Mouse (Mus musculus) layer of hippocampus, postnatal 10 days (tissue): ENCODE results near the gene Fgr. TPM values are rescaled to one million over a fixed set of nuclear protein-coding genes. Genes with fewer than 3 reads are reported as not detected.
A peak's percentile ranks its signal among the peaks of the same experiment; 100 is the strongest.

ENCODE experiments used
- DNase-seq, 2 experiments: peaks; one replicate each; pipeline ENCODE4 v3.0.0; 2021; ENCODE audit warnings: low spot score in 2 of 2
- total RNA-seq, 2 experiments: library from RNA; stranded (reverse); gene quantifications; 2 replicates each; pipeline ENCODE4 v1.2.3; 2021

The Fgr gene
- total RNA-seq, 2 experiments from 2014 or later, result 0.13 to 0.46 TPM

DNA sequence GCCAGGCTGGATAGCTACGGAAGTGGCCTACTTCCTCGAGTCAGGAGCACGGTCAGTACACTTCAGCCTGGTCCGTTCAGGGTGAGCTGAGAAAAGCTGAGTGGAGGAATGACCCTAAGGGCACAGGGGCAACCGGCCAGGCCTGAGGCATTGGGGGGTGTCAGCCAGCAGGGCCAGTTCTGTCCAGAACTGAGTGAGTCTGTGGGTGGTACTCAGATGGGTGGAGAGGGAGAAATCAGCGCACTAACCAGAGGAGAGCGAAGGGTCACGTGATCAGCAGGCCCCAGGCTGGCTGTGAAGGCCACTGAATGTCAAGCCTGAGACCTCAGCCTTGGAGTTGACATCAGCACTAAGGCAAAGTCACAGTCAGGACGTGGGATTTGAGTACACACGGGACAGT is 60.6 kb downstream of the Fgr start:
- DNase-seq, result no peak

DNA sequence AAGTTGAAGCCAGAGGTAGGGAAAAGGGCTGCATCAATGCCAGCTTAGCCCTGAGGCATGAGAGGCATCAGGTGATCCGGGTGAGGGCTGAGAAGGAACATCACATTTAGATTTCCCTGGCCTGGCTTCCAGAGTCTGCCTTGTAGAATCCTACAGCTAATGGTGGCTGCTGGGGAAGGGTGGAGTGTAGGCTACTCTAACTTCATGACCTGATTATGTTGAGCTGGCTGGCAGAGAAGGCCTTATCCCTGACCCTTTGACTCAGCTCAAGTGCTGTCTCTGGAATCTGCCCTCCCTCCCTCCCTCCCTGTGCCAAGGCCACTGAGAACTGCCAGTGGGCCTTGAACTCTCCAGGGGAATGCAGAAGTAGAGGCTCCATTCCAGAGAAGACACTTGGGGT is 61.6 kb downstream of the Fgr start:
- DNase-seq, result no peak

DNA sequence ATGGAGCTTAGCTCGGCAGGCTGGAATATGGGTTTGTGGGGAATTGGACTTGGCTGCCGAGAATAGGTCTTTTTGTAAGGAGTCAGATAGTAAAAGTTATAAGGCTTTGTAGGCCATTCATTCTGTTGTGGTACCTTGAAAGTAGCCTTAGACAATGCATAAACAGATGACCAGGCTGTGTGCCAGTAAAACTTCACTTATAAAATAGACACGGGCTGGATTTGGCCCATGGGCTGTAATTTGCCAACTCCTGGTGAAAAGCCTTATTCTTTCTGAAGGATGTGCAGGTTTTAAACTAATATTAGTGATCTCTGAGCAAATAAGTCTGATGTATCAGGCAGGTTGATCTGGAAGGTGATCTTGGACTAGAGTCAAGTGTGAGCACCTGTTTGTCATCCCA is 62.1 kb downstream of the Fgr start:
- DNase-seq, result no peak

DNA sequence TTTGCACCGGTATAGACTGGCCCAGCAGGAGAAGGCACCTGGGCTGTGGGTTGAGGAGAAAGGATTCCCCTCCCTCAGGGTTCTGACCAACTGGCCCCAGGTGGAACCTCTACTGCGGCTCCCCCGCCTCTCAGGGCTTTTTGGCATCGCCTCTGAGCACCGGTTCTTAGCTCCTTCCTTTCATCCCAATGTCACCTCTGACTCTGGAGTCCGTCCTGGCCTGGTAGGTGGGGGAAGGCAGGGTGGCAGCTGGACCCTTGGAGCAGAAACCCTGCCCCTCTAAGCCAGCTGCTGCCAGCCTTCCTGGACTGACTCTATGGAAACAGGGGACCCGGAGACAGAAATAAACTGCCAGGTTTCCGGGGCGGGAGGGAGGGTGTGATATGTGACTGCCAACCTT is 63.4 kb downstream of the Fgr start:
- no peak for DNase-seq

DNA sequence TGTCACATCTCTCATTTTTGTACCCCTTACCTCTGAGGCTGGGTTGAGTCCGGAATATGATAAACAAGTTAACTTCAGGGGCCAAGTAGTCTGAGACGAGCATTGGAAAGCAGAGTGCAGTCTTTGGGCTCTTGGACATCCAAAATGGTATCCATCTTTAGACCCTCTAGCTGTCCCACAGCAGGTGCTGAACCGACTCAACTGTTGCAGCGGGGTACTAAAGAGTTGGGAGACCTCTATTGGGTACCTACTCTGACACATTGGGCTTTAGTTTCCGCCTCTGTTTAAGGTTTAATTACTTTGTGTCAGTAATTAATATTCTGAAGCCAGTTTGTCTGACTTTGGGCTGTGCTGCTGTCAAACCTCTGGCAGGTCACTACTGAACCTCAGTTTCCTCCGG is 63.9 kb downstream of the Fgr start:
- DNase-seq, result no peak

DNA sequence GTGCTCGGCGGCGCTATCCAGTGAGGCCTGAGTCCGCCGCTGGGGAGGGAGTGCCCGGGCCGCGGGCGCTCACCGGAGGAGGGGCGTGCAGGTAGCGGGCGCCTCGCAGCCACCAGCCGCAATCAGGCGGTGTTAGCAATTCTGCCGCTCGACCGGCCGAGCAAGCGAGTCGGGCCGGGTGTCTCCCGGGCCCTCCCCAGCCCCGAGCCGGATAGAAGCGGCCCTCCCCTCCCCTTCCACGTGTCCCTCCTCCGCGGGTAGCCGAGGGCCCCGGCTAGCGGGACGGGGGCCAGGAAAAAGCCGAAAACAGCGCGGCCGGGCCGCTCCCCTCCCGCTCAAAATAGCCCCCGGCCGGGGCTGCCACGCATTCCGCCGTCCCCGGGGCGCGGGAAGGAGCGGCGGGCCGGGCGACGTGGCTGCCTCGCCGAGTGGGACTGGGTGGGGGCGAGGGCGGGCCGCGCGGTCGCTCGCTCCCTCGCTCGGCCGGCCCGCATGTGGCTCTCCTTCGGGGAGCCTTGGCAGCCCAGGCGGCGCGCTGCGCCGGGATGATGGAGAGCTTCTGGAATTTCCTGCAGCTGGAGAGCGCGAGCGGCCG is 64.7 kb downstream of the Fgr start:
- DNase-seq, result no peak

DNA sequence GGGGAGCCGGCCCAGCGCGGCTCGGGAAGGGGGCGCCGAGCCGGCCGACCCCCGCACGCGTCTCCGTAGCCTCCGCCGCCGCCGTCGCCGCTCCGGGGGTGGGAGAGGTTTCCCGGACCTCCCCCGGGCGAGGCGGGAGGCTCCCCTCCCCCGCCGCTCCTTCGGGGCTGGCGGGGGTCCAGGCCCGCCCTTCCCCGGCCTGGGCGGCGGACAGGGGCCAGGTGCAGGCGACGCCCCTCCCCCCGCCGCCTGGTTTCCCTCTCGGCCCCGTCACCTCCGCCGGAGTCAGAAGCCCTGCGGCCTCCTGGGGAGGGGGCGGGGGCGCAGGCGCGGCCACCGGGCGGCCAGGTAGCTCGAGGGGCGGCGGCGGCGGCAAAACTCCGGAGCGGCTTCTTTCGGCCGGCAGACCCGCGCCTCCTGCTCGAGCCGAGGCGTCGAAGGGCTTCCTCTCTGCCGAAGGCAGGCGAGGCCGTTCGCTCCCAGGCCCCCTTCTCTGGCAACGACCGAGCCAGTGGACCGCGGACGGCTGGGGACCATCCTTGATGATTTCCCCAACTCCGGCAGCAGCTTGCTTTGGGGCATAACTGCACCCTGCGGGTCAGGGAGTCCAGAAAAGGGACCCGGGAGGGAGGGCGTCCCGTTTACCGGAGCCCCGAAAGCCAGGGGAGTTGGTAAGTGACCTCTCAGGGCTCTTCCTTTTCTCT is 65.4 kb downstream of the Fgr start:
- no peak for DNase-seq

DNA sequence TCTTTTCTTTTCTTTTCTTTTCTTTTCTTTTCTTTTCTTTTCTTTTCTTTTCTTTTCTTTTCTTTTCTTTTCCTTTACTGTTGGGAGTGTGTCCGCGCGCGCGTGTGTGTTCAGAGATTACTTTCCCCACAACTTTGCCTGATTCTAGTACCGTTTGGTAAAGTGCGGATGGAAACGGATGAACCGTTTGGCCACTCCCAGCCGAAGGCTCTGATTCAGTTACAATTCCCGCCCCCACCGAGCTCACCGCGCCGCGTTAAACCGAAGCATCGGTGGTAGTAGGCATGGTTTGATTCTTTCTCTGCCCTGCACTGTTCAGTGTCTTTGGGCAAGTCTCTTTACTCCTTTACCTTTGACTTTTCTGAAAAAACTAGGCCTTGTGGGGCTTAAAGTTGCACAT is 65.9 kb downstream of the Fgr start:
- DNase-seq, result no peak

DNA sequence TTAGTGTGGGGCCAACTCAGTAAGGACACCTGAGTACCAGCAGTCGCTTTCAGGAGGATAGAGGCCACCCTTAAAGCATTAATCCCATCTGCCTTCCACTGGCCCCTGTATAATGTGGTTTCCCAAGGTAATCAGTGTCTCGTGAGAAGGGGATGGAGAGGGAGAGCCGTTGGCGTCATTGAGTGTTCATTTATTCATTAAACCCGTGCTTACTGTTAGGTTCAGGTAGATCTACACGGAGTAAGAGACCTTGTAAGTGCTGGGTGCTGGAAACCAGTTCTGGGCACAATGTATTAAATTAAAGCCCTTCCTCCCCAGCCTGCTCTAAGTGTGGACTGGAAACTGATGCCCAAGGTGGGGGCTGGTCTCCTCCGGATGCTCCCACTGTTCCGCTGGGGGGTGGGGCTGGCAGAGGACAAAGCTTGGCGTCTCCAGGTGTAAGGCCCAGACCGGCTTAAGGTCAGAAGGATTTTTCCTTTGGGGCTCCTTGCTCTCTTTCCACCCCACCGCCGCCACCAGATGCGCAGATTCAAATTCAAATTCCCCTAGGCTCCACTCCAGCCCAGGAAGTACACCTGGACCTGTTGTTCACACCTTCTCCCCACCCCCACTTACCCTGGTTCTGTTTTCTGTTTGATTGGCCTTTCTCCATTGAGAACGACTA is 66.5 kb downstream of the Fgr start:
- no peak for DNase-seq

DNA sequence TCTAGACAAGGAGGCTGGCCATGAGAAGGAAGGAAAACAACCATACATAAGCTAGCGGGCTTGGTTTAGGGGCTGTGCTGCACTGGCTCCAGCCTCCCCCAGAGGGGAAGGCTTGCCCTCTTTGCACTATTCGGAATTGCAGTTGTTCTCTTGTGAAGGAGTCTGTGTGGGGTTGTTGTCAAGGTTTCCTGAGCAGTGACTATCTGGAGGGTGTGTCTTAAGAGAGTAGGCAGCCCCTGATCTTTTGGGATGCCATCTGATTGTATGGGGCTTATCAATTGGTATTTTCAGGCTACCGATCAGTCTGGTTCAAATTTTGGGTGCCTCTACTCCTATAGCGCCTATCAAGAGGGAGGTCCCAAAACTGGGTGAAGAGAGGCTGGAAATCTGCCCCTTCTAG is 68.3 kb downstream of the Fgr start:
- DNase-seq, result no peak

DNA sequence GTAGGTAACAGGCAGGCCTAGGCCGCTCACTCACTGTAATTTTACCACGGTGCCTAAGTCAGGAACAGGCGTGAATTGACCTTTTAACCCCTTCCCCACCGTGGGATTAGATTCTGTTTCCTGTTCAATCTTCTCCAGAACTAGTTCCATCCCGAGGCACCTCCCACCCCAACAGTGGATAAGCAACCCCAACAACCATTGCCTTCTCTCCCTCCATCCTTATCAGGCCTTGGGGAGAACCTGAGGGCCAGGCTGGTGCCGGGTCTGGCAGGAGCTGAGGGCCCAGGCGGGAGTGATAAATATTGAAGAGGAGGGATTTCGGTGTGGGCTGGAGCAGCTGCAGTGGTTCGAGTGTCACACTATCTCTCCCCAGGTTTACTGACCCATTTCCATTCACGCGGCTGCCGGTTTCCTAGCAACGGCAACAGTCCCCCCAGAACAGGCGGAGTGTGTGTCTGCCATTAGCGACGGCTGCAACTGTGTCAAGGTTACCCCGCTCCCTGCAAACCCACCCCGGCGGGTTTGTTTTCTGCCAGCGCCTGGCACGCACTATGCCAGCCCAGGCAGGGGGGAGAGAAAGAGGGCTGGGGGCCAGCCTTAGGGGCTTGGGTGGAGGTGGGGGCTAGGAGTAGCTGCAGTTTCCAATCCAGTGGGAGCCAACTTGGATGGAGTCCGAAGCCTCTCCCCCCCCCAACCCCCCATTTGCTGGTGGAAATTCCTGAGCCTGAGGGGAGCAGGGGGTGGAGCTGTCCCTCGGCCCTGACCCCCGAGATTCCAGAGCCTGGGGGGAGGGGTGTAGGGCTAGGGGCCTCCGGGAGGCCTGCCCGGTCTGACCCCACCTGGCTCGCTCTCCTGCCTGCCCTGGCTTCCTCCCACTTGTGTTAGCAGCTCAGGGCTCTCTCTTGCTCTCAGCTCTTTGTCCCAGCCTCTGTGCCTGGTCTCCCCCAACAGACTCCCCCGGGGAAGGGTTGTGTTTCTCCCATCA is 69.0 kb downstream of the Fgr start:
- peak; percentile 70 to 76 for DNase-seq

DNA sequence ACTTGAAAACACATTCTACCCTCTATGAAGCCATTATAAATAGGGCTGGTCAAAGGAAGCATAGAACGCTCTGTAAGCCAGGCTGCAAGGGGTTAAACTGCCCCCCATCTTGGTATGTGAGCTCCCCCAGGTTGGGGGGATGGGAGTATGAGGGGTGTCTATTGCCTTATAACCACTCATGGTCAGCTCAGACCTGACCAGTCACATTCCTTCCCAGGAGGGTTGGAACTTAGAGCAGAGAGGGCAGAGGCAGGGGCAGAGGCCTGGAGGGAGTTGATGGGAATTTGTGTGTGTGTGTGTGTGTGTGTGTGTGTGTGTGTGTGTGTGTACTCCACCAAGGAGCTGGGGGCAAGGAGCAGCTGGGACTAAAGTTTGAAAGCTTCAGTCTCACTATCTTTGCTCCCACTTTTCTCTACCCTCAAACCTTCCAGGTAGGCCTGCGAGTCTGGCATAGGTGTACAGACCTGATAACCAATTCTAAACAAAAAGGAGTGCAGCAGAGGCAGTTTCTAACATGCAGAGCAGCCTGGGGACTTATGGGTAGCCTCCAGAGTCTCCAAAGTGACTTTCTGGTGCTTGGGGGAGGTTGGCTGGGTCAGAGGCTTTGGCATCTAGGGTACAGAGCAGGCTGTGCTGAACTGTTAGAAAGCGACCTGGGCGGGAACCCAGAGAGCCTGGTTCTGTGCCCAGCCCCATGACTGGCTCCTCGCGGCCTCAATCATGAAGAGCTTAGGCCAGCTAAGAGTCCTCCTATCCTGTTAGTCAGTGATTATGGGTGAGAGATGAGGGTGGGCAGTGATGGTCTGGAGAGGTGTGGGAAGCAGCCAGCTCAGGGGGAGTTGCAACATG is 70.1 kb downstream of the Fgr start:
- no peak for DNase-seq

DNA sequence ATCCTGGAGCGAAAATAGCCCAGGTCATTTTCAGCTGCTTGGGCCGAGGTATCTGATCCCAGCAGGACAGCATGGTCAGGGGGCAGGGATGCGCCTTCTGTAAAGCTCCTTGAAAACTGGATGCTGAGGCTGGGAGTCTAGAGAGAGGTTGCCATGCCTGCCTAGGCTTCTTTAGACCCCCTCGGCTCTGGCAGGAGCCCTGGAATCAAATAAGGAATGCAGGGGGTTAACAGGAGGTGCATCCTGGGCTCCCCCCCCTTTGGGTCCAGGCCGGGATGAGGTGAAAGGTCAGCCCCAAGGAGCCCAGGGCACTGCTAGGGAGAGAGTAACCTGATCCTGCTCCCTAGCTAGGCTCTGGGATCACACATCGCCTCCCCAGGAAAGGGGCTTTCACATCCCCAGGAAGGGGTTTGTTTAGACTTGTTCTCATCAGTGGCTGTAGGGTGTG is 70.8 kb downstream of the Fgr start:
- no peak for DNase-seq

DNA sequence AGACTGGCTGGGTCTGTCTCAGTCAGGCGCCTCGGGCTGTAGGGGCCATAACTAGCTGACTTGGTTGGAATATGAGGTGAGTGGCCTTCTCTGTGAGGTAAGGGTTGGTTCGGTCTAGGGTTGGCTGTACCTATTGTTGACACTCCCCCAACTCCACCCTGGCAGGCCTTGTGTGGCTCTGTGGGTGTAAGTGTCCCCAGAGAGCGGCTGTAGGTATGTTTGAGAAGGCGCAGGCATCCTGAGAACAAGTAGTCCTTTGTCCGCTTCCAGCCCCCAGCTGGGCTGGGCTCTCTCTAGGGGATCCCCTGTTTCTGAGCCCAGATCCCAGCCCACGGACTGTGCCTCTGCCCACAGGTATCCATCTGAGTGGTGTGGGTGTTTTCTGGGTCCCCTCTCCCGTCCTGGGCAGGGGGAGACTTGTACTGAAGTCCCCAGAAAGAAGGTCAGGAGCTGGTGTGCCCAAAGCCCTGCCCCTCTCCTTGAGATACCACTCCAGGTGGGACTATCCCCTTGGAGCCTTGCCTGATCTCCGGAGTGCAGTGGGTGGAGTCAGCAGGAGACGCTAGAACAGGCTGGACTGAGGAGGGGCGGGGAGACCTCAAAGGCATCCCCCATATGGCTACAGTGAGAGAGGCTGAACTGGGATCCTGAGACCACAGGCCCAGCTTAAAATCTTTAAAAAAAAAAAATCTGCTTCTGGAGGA is 72.0 kb downstream of the Fgr start:
- peak in 1 of 2 experiments; percentile 24 for DNase-seq

DNA sequence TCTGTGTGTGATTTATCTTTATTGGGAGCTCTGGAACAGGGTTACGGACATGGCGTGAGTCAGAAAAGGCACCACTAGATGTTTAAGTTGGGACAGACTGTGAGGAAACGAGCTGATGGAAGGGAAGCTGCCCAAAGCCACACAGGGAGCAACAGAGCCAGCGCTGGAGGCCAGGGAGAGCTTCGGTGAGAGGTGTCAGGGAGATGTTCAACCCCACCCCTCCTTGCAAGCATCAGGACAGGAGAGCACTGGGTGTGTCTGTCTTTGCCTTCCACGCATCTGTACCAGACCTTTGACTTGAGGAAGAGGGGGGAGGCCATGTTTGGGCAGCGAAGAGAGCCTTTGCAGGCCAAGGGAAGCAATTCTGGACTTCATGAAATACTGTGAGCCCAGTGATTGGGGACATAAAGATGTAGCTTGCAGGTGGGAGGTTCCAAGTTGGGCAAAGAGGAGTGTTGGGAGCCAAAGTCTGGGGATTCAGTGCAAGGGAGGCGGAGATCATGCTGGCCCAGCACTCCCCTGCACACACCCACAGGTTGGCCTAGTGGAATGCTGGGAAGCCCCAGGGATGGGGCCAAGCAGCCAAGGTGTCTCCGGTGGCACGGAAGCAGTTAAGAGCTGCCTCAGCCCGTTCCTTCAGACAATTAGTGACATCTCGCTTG is 72.9 kb downstream of the Fgr start:
- DNase-seq, result peak in 1 of 2 experiments; percentile 29

DNA sequence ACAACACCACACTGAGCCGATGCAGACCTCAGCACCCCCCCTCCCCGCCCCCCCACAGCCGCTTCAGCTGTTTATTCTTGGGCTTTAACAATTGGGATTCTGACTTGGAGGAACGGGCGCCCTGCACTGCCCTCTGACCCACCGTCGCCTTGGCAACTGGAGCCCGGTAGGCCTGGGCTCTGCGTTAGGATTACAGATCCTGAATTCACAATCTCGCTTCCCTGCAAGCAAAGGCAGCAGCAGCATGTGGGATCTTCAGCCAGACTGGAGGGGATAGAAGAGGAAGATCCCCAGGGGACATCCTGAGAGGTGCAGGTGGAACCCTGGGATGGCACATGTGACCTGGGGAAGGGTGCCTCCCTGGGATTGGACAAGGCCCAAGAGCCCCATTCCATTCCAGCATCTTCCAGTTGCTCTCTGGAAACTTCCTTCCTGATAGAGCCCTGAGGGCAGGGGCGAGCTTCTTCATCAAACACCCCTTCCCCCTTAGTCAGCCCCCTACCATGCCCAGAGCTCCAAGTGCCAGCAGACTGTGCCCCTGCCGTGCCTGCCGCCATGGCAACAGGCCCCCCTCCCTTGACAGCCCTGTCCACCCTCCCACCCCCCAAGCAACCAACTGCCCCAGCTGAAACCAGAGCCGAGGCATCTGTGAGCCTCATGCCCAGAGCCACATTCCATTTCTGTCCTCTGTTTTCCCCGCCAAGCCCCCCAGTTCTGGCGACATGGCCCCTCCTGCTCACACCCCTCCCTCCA is 73.6 kb downstream of the Fgr start:
- peak; percentile 45 to 53 for DNase-seq

DNA sequence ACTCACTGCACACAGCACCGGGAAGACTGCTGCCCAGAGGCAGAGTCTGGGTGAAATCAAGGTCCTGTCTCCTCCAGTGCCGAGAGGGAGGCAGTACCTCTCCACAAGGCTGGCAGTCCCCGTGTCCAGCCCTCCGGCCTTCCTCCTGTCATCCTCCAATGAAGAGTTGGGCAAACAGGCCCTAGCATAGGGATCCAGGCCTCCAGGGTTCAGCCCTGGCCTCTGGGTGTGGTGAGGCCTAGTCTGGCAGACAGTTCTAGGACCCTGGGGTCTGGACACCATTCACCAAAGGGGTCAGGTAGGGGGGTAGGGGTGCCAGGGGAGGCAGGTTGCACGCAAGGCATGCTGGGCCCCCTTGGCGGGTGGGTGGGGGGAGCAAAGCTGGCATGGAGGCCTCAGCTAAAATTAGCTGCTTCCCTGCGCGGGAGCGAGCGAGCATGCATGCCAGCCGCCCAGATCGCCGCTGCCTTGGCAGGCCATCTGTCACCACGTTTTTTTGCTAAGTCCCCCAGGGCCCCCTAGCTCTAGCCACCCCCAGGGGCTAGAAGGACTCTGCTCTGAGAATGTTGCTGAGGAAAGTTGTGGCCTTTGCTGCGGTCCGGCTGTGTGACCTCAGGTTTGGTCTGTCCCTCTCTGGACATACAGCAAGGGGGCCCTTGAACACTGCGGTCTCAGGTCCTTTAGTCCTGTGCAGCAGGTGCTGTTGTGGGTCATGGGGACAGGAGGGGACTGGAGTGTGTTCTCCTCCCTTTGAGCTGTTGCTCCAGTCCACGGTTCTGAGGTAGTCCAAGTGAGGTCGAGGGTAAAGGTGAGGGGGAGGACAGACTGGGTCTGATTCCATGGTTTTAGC is 75.4 kb downstream of the Fgr start:
- DNase-seq, result no peak
